Mouse (Mus musculus) NIH3T3 (cell line): ENCODE data around the gene Gm3194.
"Not testable (repeated sequence)": the region's sequence is repeated elsewhere in the genome, so short reads cannot be mapped to it uniquely, and the experiment has no call there.

Experiments used
- DNase-seq: peaks from one replicate; pipeline ENCODE4 v3.0.0-alpha.2; 2012; ENCODE audit warnings: low read depth

Gene Gm3194

GRCm38 (mm10) chr14:5455367-5455766, at the start of gene Gm3194:
Gene Gm3194 (minus strand): TSS chr14:5455467.
- not testable (repeated sequence) for DNase-seq

- DNase-seq = not testable (repeated sequence)
Measured at GRCm38 (mm10) chr14:5501374-5501773, 46.1 kb upstream of the Gm3194 start, which contains the start of gene Gm3488. Gene Gm3488 (plus strand): TSS chr14:5501674.

- DNase-seq = not testable (repeated sequence)
Measured at GRCm38 (mm10) chr14:5483907-5484306, 28.6 kb upstream of the Gm3194 start, which contains the start of gene Gm3187. Gene Gm3187 (plus strand): TSS chr14:5484207.

- DNase-seq = not testable (repeated sequence)
Measured at GRCm38 (mm10) chr14:5477730-5478129, 22.5 kb upstream of the Gm3194 start, which contains the start of gene Gm8246. Gene Gm8246 (minus strand): TSS chr14:5477830.

GRCm38 (mm10) chr14:5460469-5460868, 5.2 kb upstream of the Gm3194 start:
- not testable (repeated sequence) for DNase-seq

GRCm38 (mm10) chr14:5388949-5389348, 66.3 kb downstream of the Gm3194 start, which contains the start of gene Gm3500:
Gene Gm3500 (minus strand): TSS chr14:5389049.
- DNase-seq = not testable (repeated sequence)
